Mouse (Mus musculus) gastrocnemius, postnatal 25 days (tissue): ENCODE measurements around the gene Dap. TPM values are rescaled to one million over a fixed set of nuclear protein-coding genes. Genes with fewer than 3 reads are reported as not detected.

Source experiments
- DNase-seq: peaks from one replicate; pipeline ENCODE4 v3.0.0; 2022
- long read RNA-seq, 2 experiments: library from polyadenylated mRNA; stranded (forward); transcript quantifications; one replicate each; pipeline ENCODE4 v2.0.0; 2021
- total RNA-seq, 2 experiments: library from RNA; stranded (reverse); gene quantifications; 1 replicate in 1 of 2; 2 replicates in 1 of 2; pipeline ENCODE4 v1.2.3; 2021

Dap gene
- total RNA-seq, result 10 to 100 TPM; 11.1 to 18.9 TPM
- long read RNA-seq, experiment 1, transcript Dap-201 (4 exons, 1,555 nt), result major isoform, 20 of 23 reads
- long read RNA-seq, experiment 1, partial matches to known transcripts, result 1 of 23 reads
- long read RNA-seq, experiment 1, other reads (novel, unspliced or antisense), result 2 of 23 reads
- long read RNA-seq, experiment 2, transcript Dap-201 (4 exons, 1,555 nt), result major isoform, 45 of 46 reads
- long read RNA-seq, experiment 2, partial matches to known transcripts, result 1 of 46 reads
- long read RNA-seq, experiment 2, other reads (novel, unspliced or antisense), result 0 of 46 reads

- peak; percentile 96 for DNase-seq
Measured at GRCm38 (mm10) chr15:31224135-31224761, at the start of gene Dap. TSS of gene Dap (plus strand) at chr15:31224314.

DNA sequence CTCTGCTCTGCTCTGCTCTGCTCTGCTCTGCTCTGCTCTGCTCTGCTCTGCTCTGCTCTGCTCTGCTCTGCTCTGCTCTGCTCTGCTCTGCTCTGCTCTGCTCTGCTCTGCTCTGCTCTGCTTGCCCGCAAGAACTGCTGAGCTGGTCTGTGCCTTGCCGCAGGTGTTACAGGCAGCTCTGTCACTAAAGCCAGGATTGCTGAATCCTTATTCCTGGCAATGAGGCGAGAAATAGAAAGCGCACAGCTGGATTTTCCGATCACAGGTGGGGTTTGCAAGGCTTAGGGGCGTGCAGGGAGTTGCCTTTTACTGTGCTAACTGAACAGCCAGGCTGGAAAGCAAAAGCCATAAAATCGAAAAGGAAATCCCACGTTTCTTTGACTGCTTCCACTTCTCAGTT is 47.5 kb upstream of the Dap start:
- no peak for DNase-seq

GRCm38 (mm10) chr15:31184651-31185443 is 39.3 kb upstream of the Dap start:
- no peak for DNase-seq

DNA sequence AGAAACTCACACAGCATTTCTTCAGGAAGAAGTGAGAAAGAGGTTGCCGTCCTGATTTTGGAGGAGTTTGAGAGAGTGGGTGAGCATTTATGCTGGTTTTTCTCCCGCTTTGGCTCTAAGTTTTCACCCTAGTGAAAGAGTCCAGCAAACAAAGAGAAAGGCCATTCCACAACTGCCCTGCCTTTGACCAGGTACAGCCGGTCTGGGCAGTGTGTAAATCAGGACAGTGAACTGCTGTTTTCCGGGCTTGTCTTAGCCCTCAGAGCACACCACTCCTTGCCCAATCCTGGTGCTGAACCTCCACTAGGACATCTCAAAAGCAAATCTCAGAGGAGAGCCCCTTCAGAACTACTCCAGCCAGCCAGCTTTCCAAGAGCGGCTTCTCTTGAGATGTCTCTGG is 38.6 kb upstream of the Dap start:
- DNase-seq, result no peak

- no peak for DNase-seq
Measured at GRCm38 (mm10) chr15:31186371-31186901, 37.7 kb upstream of the Dap start.

DNA sequence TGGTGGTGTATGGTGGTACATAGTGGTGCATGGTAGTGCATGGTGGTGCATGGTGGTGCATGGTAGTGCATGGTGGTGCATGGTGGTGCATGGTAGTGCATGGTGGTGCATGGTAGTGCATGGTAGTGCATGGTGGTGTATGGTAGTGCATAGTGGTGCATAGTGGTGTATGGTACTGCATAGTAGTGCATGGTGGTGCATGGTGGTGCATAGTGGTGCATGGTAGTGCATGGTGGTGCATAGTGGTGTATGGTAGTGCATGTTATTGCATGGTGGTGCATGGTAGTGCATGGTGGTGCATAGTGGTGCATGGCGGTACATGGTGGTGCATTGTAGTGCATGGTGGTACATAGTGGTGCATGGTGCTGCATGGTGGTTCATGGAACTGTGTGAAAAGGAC is 31.6 kb upstream of the Dap start:
- DNase-seq, result no peak

GRCm38 (mm10) chr15:31195776-31196175 is 28.3 kb upstream of the Dap start:
- DNase-seq, result no peak

- peak; percentile 69 for DNase-seq
Measured at GRCm38 (mm10) chr15:31207346-31208093, 16.6 kb upstream of the Dap start.

GRCm38 (mm10) chr15:31211910-31212309 is 12.2 kb upstream of the Dap start:
- no peak for DNase-seq

DNA sequence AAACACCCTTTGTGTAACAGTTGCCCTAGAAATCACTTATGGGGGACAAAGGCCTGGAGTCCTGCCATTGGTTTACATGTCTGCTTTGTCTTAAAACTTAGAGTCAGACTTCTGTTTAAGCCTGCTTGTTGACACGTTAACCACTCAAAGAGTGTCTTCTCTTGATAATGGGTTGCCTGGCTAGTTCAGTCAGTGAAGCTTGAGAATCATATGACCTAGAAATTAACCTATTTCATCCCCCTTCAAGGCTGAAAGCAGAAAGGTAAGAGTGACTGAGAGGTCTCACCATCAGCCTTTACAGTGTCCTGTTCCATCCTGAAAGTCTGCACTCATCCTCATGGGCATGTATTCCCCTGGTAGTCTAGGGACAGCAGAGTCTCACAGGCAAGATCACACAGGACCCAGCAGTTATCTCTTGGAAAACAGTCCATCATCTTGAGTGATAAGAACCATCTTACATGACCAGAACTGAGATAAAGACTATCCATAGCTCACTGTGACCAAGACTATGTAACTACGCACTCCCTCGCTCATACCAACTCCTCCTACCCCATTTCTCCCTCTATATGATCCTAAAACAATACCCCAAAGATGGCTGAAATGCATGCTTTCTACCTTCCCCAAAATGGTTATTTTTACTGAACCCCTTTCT is 10.4 kb upstream of the Dap start:
- no peak for DNase-seq

- no peak for DNase-seq
Measured at GRCm38 (mm10) chr15:31222216-31222615, 1.9 kb upstream of the Dap start.

- DNase-seq, result no peak
Measured at GRCm38 (mm10) chr15:31223596-31224134, 449 bp upstream of the Dap start.

DNA sequence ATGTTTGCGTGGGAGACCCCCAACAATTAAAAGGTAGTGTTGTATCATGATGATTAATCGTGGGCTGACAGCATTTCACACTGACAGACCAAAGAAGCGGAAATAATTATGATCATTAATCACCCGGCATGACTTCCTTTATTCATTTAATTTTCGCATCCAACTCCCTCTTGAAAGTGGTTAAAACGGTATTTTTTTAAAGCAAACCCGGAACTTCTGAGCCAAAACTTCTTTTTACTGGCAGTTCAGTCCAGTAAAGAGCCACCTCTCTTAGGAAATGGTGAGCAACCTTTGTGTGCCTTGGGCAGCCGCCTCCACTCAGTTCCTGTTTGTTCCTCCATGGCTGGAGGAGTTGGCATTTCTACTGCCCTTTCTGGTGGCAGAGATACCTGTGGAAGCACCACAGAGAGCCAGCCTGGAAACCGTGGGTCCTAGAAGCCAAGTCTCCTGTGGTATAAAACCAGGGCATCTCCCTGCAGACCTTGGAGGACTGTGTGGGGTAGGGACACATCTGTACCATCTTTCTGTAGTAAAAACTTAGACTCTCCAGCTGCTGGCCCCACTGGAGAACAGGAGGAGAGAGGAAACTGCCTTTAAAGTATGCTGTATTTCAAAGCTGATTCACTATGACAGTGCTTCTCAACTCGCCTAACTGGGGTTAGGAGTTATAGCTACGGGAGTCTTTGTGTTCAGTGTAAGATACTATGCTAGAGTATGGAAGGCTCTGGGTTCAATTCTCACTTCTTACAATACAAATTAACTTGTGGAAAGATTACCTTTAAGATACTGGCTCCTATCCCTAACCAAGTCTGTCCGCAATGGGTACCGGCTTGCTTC is 910 bp downstream of the Dap start:
- DNase-seq, result no peak

GRCm38 (mm10) chr15:31225643-31226325 is 1.7 kb downstream of the Dap start:
- no peak for DNase-seq

DNA sequence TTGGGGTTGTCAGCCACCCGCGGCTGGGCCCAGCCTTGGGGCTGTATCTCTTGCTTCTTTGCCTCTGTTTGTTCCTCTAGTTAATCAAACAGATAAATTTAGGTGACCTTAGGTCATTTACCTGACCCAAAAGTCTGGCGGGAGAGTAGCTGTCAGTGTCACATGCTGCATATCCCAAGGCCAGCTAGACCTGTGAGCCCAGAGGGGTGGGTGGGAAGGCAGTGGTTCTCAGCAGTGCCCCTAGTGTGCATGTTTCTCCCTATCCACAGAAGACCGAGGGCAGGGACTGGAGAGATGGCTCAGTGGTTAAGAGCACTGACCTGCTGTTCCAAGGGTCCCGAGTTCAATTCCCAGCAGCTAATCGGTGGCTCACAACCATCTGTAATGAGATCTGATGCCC is 2.4 kb downstream of the Dap start:
- DNase-seq, result no peak

DNA sequence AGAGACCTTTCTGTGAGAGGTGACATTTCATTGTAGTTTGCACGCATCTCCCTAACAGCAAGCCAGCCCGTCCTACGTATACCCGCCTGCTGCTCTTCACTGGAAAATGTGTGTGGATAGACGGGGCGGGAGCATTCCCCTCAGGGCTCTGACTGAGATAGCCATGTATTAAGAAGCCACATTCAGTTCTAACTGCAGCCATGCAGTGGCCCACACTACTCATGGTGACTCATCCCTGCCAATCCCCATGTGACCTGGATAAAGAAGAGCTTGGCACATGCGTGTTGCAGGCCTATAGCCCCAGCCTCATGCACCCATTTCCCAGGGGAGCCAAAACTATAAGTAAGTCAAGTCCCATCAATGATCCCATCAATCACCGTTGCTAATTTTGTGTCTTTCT is 3.7 kb downstream of the Dap start:
- no peak for DNase-seq

- no peak for DNase-seq
Measured at GRCm38 (mm10) chr15:31233006-31233405, 8.9 kb downstream of the Dap start.

- no peak for DNase-seq
Measured at GRCm38 (mm10) chr15:31235794-31236548, 11.9 kb downstream of the Dap start.

DNA sequence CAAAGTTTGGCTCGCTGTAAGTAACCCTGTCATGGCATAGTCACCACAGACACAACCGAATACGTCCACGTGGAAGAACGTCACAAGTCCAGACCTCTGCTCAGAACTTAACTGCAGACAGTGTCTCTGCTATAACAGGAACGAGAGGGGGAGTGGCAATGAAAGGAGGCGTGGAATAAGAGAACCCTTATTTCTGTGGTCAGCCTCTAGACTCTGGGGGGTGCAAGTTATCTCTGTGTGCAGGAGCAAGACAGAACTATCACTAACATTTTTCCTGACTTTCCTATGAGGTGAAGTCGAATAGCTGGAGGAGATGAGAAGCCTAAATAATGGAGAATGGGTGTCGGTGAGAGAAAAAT is 12.4 kb downstream of the Dap start:
- DNase-seq, result no peak
